Mouse (Mus musculus): ENCODE results near the gene Katnb1.

Gene Katnb1

GRCm38 (mm10) chr8:95084744-95085431 is 3.9 kb downstream of the Katnb1 start:
- in situ Hi-C loops (cut with MboI, MseI): no loop called here

GRCm38 (mm10) chr8:95085432-95086141 is 4.6 kb downstream of the Katnb1 start:
- in situ Hi-C loops (cut with MboI, MseI): no loop called here

DNA sequence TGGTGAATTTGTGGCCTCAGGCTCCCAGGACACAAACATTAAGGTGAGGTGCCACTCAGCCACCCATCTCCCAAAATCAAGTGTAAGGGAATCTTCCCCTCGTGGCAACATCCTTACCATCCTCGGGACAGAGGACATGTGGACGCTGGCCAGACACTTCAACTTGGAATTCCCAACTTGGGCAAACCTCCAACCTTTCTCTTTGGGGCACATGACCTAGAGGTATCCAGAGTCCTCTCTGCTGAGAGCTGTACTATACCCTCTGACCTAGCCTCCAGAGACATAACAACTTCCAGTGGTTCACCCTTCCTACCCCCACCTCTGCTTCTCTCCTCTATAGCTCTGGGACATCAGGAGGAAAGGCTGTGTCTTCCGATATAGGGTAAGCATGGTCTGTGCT is 12.6 kb downstream of the Katnb1 start:
- in situ Hi-C loops (cut with MboI, MseI): no loop called here

DNA sequence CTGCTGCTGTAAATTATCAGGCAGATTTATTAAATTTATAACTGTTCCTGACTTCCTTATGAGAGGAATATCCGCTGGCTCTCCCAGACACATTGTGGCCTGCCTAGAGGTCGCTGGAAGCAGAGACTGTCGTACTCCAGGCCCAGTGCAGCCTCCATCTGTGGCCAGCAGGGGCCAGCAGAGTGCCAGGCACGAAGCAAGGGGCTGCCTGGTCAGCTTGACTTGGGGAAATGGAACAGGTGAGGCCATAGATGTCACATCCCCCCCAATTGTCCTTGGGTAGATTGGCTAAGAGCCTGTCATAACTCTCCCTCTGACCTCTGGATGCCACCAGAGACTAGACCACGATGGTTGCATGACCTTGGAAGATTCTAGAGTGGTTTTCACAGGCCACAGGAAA is 18.0 kb downstream of the Katnb1 start:
- in situ Hi-C loops (cut with MboI, MseI): no loop called here

- in situ Hi-C loops (cut with MboI, MseI): no loop called here
Measured at GRCm38 (mm10) chr8:95101972-95102371, 21.0 kb downstream of the Katnb1 start.

GRCm38 (mm10) chr8:95107306-95107705 is 26.3 kb downstream of the Katnb1 start:
- in situ Hi-C loops (cut with MboI, MseI): no loop called here

GRCm38 (mm10) chr8:95112594-95112993 is 31.6 kb downstream of the Katnb1 start:
- in situ Hi-C loops (cut with MboI, MseI): loop anchor here (5.0 to 10.0 kb wide), 2 partner anchors 90 to 1092 kb away; partner anchors contain the start of gene Kifc3

DNA sequence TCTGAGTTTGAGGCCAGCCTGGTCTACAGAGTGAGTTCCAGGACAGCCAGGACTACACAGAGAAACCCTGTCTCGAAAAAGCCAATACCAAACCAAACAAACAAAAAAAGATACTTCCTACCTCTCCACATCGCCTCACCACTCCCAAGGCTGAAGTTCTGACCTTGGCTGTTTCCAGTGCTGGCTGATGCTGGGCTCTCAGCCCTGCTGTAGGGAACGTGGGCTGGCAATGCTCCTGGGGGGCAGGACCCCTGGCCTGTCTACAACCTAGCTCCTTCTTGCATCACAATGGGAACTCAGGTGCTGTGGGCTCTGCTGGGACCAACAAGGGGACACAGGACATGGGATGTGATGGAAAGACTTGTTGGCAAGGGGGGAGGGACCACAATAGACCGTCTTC is 32.1 kb downstream of the Katnb1 start:
- in situ Hi-C loops (cut with MboI, MseI): loop anchor here (5.0 to 10.0 kb wide), 2 partner anchors 89 to 1092 kb away; partner anchors contain the start of gene Kifc3

GRCm38 (mm10) chr8:95113750-95114149 is 32.8 kb downstream of the Katnb1 start:
- in situ Hi-C loops (cut with MboI, MseI): loop anchor here (5.0 to 10.0 kb wide), 2 partner anchors 89 to 1091 kb away; partner anchors contain the start of gene Kifc3

DNA sequence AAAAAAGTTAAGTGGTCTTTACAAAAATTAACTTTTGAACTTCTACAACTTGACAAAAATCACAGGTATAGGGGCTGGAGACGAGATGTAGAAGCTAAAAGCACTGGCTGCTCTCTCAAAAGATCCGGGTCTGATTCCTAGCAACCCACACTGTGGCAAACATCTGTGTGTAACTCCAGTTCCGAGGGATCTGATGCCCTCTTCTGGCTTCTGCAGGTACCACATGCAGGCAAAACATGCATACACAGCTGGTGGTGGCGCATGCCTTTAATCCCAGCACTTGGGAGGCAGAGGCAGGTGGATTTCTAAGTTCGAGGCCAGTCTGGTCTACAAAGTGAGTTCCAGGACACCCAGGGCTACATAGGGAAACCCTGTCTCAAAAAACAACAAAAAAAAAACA is 42.5 kb downstream of the Katnb1 start:
- in situ Hi-C loops (cut with MboI, MseI): no loop called here

DNA sequence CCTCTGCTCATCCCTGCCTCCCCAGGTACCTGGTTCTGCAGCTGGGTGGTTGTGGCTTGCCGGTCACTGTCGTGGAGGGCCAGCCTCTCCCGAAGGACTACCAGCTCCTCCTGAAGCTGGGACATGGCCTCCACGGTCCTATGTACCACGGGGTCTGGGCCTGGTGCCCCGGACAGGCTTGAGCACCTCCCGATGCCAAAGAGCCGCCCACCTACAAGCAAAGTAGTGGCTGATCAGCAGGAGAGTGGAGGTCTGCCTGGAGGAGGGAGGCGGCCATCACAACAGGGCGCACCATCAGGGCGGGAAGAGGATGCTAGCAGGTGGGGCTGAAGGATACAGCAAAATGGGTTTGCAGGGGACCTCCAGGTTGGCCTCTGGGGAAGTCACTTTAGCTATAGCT is 45.5 kb downstream of the Katnb1 start:
- in situ Hi-C loops (cut with MboI, MseI): no loop called here

- in situ Hi-C loops (cut with MboI, MseI): no loop called here
Measured at GRCm38 (mm10) chr8:95127658-95128057, 46.7 kb downstream of the Katnb1 start.

DNA sequence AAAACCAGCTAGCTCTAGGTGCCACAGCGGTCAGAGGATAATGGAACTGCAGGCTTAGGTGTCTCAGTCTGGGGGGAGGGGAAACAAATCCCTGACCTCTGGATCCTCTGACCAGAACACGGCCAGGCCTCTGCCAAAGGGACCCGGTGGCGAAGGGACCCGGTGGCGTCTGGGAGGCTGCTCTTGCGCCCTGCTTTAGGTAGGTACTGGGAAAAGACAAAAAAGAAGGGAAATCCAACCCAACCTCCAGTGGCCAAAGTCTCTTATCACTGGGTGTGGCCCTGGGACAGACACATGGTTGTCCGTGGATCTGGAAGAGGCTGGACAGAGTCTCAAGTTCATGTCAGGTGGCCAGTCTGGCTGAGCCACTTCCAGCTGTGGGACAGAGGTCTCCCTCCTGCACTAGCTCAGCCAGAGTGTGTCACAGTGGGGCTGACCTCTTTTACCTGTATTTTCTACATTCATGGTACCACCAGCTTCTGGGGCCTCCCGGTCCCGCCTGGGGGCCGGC is 47.8 kb downstream of the Katnb1 start:
- in situ Hi-C loops (cut with MboI, MseI): no loop called here

- in situ Hi-C loops (cut with MboI, MseI): no loop called here
Measured at GRCm38 (mm10) chr8:95130966-95131537, 50.1 kb downstream of the Katnb1 start.

DNA sequence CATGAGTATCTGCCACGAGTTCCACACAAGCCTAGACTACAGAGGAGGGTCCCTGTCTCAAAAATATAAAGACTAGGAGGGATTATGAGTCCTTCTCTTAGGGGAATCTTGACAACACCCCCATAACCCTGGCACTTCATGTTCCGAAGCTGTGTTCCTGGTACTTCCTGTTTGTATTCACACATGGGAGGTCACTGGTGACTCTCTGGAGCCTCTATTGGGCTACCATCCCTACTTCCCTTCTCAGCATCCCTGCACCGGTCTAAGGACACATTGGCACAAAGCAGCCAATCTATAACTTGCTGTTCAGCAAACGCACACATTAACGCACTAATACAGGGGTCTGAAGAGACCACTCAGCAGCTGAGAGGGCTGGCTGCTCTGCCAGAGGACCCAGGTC is 51.0 kb downstream of the Katnb1 start:
- in situ Hi-C loops (cut with MboI, MseI): no loop called here

GRCm38 (mm10) chr8:95134186-95134585 is 53.2 kb downstream of the Katnb1 start:
- in situ Hi-C loops (cut with MboI, MseI): no loop called here

DNA sequence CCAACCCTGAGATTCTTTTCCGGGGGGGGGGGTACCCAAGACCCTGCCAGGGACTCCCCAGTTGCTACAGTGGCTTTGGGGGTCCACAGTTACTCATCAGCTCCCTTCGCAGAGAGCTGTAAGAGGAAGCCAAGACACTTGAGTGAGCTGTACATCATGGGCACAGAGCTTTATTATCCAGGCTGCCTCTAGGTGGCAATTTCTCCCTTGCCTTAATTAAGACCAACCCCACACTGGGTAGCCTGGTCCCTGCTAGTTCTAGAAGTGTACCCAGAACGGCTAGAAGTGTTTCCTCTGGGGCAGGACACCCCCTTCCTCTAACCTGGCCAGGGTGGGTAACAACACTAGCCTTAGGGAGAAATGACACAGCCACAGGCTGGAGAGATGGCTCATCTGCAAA is 54.3 kb downstream of the Katnb1 start:
- in situ Hi-C loops (cut with MboI, MseI): no loop called here

- in situ Hi-C loops (cut with MboI, MseI): no loop called here
Measured at GRCm38 (mm10) chr8:95136218-95136617, 55.2 kb downstream of the Katnb1 start.

- in situ Hi-C loops (cut with MboI, MseI): no loop called here
Measured at GRCm38 (mm10) chr8:95137201-95137600, 56.2 kb downstream of the Katnb1 start.

DNA sequence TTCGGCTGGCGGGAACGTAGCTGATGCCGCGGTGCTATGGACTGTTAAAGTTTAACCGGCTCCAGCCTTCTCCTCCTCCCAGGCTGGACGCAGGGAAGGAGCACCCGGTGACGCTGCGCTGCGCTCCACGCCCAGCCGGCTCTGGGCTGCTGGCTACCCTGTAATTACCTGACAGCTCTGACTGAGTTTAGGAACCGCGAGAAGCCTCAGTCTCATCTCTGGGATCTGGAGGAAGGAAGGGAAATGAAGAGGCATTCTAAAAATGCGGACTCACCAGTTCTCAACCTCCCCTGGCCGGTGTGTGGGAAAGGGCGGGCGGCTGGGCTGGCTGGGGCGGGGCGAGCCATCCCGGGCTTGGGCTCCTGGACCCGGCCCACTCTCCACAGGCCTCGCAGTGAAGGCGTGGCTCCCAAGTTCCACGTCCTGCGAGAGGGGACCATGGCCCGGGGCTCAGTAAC is 56.7 kb downstream of the Katnb1 start:
- in situ Hi-C loops (cut with MboI, MseI): no loop called here

DNA sequence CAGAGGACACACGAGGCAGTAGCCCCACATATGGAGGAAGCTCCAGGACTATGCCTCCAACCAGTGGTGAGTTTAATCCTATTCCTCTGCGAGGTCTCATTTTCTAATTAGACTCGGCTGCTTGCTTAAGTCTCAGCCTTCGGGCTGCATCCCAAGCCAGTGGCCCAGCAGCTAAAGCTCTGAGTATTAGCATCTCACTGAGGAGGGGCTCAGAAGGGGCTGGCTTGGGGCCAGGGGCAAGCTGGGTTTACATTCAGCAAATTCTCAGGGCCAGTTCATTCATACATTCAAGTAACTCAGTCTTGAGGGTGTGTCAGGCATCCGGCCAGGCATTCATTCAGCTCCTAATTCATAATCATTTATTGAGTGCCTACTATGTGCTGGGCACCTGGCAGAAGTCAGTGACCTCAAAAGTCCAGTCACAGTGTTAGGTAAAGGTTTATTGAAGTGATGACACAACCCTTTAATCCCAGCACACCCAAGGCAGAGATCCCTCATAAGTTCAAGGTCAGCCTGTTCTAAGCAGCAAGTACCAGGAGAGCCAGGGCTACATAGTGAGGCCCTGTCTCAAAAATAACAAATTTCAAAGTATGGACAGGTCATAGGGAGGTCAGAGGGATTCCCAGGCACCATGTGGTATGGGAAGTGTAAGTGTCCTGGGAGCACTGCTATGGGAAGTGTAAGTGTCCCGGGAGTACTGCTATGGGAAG is 57.5 kb downstream of the Katnb1 start:
- in situ Hi-C loops (cut with MboI, MseI): no loop called here

GRCm38 (mm10) chr8:95139051-95139365 is 58.0 kb downstream of the Katnb1 start:
- in situ Hi-C loops (cut with MboI, MseI): no loop called here
